Mouse (Mus musculus) hindbrain, embryonic 15.5 days (tissue): Measurements from ENCODE around the gene Gtf2a2. TPM values are rescaled to one million over a fixed set of nuclear protein-coding genes. Genes with fewer than 3 reads are reported as not detected.
"Not testable (repeated sequence)": the region's sequence is repeated elsewhere in the genome, so short reads cannot be mapped to it uniquely, and the experiment has no call there.

Experiments
- ATAC-seq: fragments of 200-750 bp; cut with Nextera tagmentation; 2 replicates; pipeline ENCODE4 v1.8.0; 2017; ENCODE audit warnings: low read depth, moderate number of reproducible peaks, moderate TSS enrichment; ENCODE audit not compliant: low FRiP score
- H3K27ac ChIP-seq: fragments of 300-500 bp; sonication (generic); replicated peaks from 2 replicates; pipeline ENCODE4 v1.5.1; 2015; ENCODE audit warnings: mild to moderate bottlenecking, inconsistent platforms
- H3K27me3 ChIP-seq: fragments of 300-500 bp; sonication (generic); 2 replicates; pipeline ENCODE4 v1.6.1; 2015; ENCODE audit warnings: control low read depth, inconsistent platforms
- H3K36me3 ChIP-seq: fragments of 300-500 bp; sonication (generic); 2 replicates; pipeline ENCODE4 v1.6.1; 2015; ENCODE audit warnings: control low read depth, inconsistent platforms
- H3K4me1 ChIP-seq: fragments of 300-500 bp; sonication (generic); replicated peaks from 2 replicates; pipeline ENCODE4 v1.6.1; 2015; ENCODE audit warnings: control low read depth, inconsistent platforms
- H3K4me2 ChIP-seq: fragments of 300-500 bp; sonication (generic); 2 replicates; pipeline ENCODE4 v1.6.1; 2015; ENCODE audit warnings: moderate library complexity, mild to moderate bottlenecking, inconsistent platforms
- H3K4me3 ChIP-seq: fragments of 300-500 bp; sonication (generic); 2 replicates; pipeline ENCODE4 v1.5.1; 2015; ENCODE audit warnings: mild to moderate bottlenecking, inconsistent platforms
- H3K9ac ChIP-seq: fragments of 300-500 bp; sonication (generic); 2 replicates; pipeline ENCODE4 v1.6.1; 2015; ENCODE audit warnings: inconsistent platforms
- H3K9me3 ChIP-seq: fragments of 300-500 bp; sonication (generic); 2 replicates; pipeline ENCODE4 v1.6.1; 2016; ENCODE audit warnings: control low read depth, inconsistent platforms
- WGBS: fragments of 180-500 bp; shearing (Covaris S2); methylation state at CpG from one replicate; pipeline ENCODE4 v1.1.7; 2015; 5-methylcytosine and 5-hydroxymethylcytosine counted together
- polyA plus RNA-seq: library from polyadenylated mRNA; unstranded; fragments of >200 nt; fragmentation: Nextera tagmentation; extraction: Ambion mirVana; gene quantifications from 2 replicates; pipeline ENCODE4 v1.2.1, GENCODE M21; 2015

Gene Gtf2a2
- polyA plus RNA-seq, 1 experiment from 2014 or later, result 190 TPM

DNA sequence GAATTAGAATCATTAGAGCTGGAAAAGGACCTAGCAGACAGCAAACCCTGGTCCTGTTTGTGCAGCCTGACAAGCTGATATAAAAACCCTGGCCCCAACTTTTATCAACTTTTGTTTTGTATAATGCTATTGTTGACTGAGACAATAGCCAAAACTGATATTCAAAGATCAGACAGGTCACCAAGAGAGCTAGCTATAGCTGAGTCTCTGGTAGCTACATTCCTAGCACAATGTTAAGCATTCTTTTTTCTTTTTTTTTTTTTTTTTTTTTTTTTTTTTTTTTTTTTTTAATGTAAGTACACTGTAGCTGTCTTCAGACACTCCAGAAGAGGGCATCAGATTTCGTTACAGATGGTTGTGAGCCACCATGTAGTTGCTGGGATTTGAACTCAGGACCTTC, 11.3 kb downstream of the Gtf2a2 start:
- H3K27ac ChIP-seq, H3K9ac ChIP-seq, H3K36me3 ChIP-seq, H3K4me2 ChIP-seq, H3K27me3 ChIP-seq, H3K9me3 ChIP-seq, ATAC-seq, H3K4me1 ChIP-seq, H3K4me3 ChIP-seq: not testable (repeated sequence)
- WGBS, result 73% methylated on average over 1 of the region's 1 CpGs

DNA sequence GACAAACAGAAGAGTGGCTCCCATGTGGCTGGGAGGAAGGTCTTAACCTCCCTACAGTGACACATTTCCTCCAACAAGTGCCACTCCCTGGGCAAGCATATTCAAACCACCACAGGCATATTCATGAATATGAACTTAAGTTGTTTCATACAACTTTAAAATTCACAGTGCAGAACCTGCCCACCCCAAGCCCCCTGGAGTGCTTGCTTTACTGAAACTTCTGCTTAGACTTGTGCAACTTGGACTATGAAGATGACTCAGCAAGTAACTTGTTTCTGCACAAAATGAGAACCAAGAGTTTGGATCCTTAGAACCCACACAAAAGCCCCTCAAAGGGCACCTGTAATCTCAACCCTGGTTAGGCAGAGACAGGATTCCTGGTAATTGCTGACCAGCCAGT, 12.3 kb downstream of the Gtf2a2 start:
- ATAC-seq, result no peak
- Histone ChIP-seq H3K4me3 (no peak overlapping the region), H3K36me3 (0 out of 2 replicates have a peak, but pooled peaks cover 3% of the 10 kb centered on the region), H3K4me1 (no peaks in the 10 kb centered on the region), H3K4me2 (no peak overlapping the region), H3K9me3 (no peaks in the 10 kb centered on the region), H3K27me3 (no peaks in the 10 kb centered on the region), H3K27ac (no peak overlapping the region), H3K9ac (no peak overlapping the region)

DNA sequence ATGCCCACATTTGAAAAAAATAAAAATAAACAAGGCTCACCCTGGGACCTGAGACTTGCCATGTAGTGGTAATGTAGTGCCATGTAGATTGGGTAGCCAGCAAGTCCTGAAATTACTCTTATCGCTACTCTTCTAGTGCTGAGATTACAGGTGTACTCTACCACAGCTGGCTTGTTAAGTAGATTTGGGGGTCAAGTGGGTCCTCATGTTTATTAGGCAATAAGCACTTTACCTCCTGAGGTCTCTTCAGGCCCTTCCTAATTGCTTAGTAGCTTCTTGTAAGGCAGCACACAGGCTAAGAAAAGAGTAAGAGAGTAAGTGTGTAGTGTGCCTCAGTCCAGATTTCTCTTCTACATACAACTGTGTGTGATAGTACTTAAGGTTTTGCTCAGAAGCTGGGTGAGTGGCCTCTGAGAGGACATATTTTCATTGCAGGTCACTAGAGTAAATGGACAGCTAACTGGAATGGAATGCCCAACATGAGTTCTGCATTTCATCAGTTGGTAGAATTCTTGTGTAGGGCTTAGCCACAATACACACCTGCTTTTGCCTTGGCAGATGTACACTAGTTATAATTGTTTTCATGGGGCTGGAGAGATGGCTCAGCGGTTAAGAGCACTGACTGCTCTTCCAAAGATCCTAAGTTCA, 13.1 kb downstream of the Gtf2a2 start:
- no peaks in the 10 kb centered on the region for H3K4me1 ChIP-seq
- H3K27me3 ChIP-seq, result no peaks in the 10 kb centered on the region
- H3K9ac ChIP-seq, result no peak overlapping the region
- no peak for ATAC-seq
- H3K36me3 ChIP-seq, result no peaks in the 10 kb centered on the region
- H3K27ac ChIP-seq, result no peak overlapping the region
- no peaks in the 10 kb centered on the region for H3K9me3 ChIP-seq
- H3K4me2 ChIP-seq, result no peak overlapping the region
- WGBS, result 95% methylated on average over 2 of the region's 2 CpGs
- H3K4me3 ChIP-seq, result no peak overlapping the region

DNA sequence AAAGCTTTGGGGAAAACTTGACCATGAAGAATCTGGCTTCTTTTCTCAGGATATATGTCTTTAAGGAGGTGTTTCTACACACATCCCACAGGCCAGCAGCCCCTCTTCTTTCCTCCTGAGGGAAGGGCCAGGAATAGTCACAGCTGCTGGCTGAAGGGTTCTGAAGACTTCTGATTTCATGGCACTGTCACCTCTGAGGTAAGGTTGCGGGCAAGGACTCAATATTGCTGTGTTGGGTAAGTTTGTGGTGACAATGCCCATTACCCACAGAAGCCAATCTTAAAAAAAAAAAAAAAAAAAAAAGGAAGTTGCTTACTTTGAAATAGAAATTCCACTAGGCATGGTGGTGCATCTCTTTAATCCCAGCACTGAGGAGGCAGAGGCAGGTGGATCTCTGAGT, 19.8 kb downstream of the Gtf2a2 start:
- no peak for ATAC-seq
- no peak overlapping the region for H3K27ac ChIP-seq
- no peaks in the 10 kb centered on the region for H3K36me3 ChIP-seq
- no peak overlapping the region for H3K9ac ChIP-seq
- H3K4me3 ChIP-seq, result no peak overlapping the region
- no peaks in the 10 kb centered on the region for H3K9me3 ChIP-seq
- WGBS, result 91% methylated on average over 1 of the region's 1 CpGs
- no peak overlapping the region for H3K4me2 ChIP-seq
- H3K4me1 ChIP-seq, result no peaks in the 10 kb centered on the region
- H3K27me3 ChIP-seq, result no peaks in the 10 kb centered on the region

DNA sequence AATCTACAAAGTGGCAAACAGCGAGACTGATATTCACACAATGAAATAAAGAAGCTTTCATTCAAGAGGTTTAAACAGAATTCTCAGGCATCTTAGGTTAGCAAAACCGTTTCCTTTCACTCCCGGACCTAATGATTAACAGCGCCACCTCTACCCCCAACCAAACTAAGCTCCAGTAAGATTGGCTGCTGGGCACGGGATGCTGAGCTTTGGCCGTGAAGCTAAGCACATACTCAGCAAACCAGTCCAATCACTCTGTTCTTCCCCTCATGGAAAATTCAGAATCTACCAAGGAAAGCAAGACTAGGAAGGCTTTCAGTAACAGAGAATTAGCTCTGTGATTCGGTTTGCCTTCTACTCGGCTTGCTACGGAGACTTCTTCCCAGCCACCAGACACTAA, 20.7 kb downstream of the Gtf2a2 start:
- WGBS, result 71% methylated on average over 9 of the region's 9 CpGs
- no peak for ATAC-seq
- no peak overlapping the region for H3K4me3 ChIP-seq

DNA sequence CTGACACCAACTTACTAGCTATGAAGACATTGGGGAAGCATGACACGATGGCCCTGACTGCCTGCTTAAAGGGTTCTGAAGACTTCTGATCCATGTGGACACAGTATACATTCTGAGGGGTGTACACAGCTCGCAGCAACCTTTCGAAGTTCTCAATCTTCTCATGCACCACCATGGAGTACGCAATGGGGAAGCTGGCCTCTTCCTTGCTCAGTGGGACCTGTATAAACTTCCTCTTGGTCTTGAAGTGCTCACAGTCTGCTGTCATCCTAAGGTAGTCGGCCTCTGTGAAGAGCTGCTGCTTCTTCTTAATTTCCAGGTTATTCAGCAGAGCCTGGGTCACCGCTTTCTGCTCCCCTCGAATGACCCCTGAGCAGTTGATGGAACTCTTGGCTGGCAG, 22.4 kb downstream of the Gtf2a2 start:
- H3K9me3 ChIP-seq, result no peaks in the 10 kb centered on the region
- no peak overlapping the region for H3K4me2 ChIP-seq
- H3K27me3 ChIP-seq, result no peaks in the 10 kb centered on the region
- no peak overlapping the region for H3K9ac ChIP-seq
- 92% methylated on average over 7 of the region's 7 CpGs for WGBS
- no peak overlapping the region for H3K4me3 ChIP-seq
- no peak overlapping the region for H3K27ac ChIP-seq
- H3K4me1 ChIP-seq, result no peaks in the 10 kb centered on the region
- ATAC-seq, result no peak
- no peaks in the 10 kb centered on the region for H3K36me3 ChIP-seq

More for the DNA sequence above, 20.7 kb downstream of the Gtf2a2 start:
- Histone ChIP-seq H3K27ac (no peak overlapping the region), H3K4me2 (no peak overlapping the region), H3K4me1 (no peaks in the 10 kb centered on the region), H3K9ac (no peak overlapping the region), H3K27me3 (no peaks in the 10 kb centered on the region), H3K9me3 (no peaks in the 10 kb centered on the region), H3K36me3 (no peaks in the 10 kb centered on the region)

DNA sequence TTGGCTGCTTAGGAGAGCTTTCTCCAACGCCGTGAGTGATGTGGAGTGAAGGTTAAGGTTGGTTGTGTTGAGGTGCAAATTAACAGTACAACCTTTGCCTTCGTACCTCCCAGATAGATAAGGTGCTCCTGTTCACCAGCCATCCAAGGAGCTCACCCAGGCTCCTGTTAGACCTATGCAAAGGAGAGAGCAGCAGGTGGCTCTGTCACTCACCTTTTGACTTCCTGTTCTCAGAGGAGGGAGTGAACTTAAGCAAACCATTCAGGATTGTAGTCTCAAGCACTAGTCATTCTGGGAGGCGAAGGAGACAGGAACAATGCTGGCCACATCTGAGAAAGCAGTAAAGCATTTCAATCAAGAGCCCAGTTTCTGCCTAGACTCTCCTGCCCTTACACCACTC, 24.3 kb downstream of the Gtf2a2 start:
- H3K9me3 ChIP-seq, result no peaks in the 10 kb centered on the region
- no peak for ATAC-seq
- no peak overlapping the region for H3K27ac ChIP-seq
- H3K27me3 ChIP-seq, result no peaks in the 10 kb centered on the region
- WGBS, result 77% methylated on average over 4 of the region's 4 CpGs
- no peak overlapping the region for H3K4me3 ChIP-seq
- no peak overlapping the region for H3K4me2 ChIP-seq
- H3K4me1 ChIP-seq, result no peaks in the 10 kb centered on the region
- no peak overlapping the region for H3K9ac ChIP-seq
- H3K36me3 ChIP-seq, result no peaks in the 10 kb centered on the region

DNA sequence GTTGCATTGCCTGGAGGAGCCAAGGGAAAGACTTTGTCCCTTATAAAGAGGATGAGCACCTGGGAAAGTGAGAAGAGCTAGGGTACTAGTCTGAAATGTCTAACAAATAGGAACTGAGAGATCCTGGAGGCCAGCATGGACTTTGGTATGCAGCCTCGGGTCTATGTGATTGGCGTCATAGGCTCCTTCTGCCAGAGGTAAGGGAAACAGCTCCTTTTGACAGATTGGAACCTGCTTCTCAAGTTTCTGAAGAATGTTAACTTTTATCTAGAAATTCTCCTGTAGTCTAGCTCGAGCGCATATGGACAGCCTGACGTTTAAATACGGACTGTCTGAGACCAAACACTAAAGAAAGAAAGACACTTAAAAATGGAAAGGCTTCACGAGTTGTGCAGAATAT, 25.6 kb downstream of the Gtf2a2 start, which contains the start of gene Gcnt3:
Gene Gcnt3, minus strand, starts transcription at position 101 of the 400 bp plus-strand sequence.
- 92% methylated on average over 7 of the region's 7 CpGs for WGBS

DNA sequence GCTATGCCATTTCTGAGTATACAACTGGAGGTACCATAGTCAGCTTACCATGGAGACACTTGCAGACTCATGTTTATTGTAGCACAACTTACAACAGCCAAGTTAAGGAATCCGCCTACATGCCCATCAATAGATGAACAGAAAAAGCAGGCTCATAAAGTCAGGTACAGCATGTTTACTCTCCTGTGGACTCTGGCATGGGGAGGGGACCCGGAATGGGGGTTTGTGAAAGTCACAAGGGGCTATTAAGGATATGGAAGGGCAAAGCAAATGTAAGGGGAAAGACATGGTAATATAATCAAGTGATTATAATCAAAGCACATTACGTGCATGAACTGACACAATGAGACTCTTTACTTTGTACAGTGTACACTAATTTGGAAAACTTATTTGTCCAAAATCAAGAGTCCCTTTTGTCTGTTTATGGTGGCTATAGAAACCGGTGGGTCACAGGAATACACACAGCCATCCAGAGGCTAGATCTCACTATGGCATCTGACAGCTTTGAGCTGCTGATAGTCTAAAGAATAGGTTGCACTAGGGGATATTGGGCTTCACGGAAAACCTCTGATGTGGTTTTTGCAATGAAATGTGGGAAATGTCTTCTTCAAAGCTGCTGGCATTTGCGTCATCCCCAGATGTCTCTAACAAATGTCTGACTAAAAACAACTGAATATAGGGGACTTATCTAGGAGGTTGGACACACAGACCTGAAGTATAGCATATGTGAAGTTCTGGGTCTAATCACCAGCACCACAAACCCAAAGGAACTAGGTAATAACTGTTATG, 27.4 kb downstream of the Gtf2a2 start:
- Histone ChIP-seq H3K9me3 (no peaks in the 10 kb centered on the region), H3K9ac (no peak overlapping the region), H3K4me2 (no peak overlapping the region), H3K4me3 (no peak overlapping the region), H3K4me1 (no peaks in the 10 kb centered on the region), H3K27ac (no peak overlapping the region), H3K36me3 (no peaks in the 10 kb centered on the region), H3K27me3 (no peaks in the 10 kb centered on the region)
- WGBS, result 85% methylated on average over 6 of the region's 6 CpGs
- ATAC-seq, result no peak

More for the DNA sequence above, 25.6 kb downstream of the Gtf2a2 start, which contains the start of gene Gcnt3:
- Histone ChIP-seq H3K4me2 (no peak within 1 kb of the TSS), H3K9me3 (no peaks in the 10 kb centered on the region), H3K4me3 (no peak within 1 kb of the TSS), H3K4me1 (no peaks in the 10 kb centered on the region), H3K27ac (no peak within 1 kb of the TSS), H3K36me3 (no peaks in the 10 kb centered on the region), H3K9ac (no peak within 1 kb of the TSS), H3K27me3 (no peaks in the 10 kb centered on the region)
- no peak for ATAC-seq

DNA sequence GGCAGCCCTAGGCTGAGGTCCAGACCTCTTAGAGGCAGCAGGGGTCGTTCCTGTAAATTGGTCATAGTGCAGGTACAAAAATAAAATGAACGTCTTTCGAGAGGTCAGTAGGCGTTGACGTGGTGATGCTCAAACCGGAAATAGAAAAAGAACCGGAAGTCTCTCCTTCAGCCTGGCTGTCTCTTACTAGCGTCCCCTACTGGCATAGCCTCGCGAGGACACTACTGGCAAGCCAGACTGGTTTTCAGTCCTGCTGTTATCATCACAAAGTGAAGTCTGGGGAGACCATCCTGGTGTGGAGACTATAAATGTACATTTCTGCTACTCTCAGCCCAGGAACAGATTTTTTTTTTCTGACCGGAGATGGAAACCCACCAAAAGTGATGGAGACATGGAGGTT, 28.2 kb downstream of the Gtf2a2 start:
- H3K4me3 ChIP-seq, result no peak overlapping the region
- H3K27ac ChIP-seq, result no peak overlapping the region
- H3K27me3 ChIP-seq, result no peaks in the 10 kb centered on the region
- 89% methylated on average over 11 of the region's 11 CpGs for WGBS
- no peak overlapping the region for H3K9ac ChIP-seq
- no peak for ATAC-seq
- H3K9me3 ChIP-seq, result no peaks in the 10 kb centered on the region
- H3K4me2 ChIP-seq, result no peak overlapping the region
- H3K4me1 ChIP-seq, result no peaks in the 10 kb centered on the region
- H3K36me3 ChIP-seq, result no peaks in the 10 kb centered on the region

DNA sequence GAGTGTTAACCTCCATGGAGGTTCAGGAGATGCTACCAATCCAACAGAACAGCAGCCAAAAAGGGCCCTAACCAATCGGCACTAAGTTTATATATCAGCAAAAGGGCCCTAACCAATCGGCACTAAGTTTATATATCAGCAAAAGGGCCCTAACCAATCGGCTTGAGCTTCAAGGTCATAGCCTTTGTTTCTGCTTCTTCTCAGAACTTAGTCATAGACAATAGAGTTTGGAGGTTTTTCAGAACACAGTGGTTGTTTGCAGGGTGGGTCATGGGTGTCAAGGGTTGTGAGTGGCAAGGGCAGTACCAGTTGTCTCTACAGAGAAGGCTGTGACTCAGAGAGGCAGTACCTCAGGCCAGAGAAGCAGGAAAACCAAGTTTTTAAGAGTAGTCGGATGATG, 29.8 kb downstream of the Gtf2a2 start:
- Histone ChIP-seq H3K27me3 (no peaks in the 10 kb centered on the region), H3K4me2 (no peak overlapping the region), H3K9ac (no peak overlapping the region), H3K9me3 (no peaks in the 10 kb centered on the region), H3K4me3 (no peak overlapping the region), H3K4me1 (no peaks in the 10 kb centered on the region), H3K36me3 (no peaks in the 10 kb centered on the region), H3K27ac (no peak overlapping the region)
- no peak for ATAC-seq
- WGBS, result 94% methylated on average over 4 of the region's 4 CpGs

DNA sequence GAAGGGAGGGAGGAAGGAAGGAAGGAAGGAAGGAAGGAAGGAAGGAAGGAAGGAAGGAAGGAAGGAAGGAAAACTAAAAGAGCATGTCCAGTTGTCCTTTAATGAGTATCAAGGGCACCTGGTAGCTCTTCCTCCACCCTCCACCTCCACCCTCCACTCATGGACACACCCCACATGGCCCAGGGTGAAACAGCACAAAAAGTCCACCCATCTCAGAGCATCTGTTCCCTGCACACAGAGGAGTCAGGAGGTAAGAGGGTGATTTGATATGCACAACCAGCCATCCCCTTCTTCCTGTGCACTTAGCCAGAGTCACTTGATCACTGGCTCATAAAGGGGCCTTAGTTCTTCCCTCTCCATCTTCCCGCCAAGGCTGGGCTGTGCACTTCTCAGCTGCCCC, 30.6 kb downstream of the Gtf2a2 start:
- ATAC-seq, result no peak
- H3K9ac ChIP-seq, result no peak overlapping the region
- H3K9me3 ChIP-seq, result no peaks in the 10 kb centered on the region
- WGBS, result 50% methylated on average over 1 of the region's 1 CpGs
- H3K4me2 ChIP-seq, result no peak overlapping the region
- H3K4me3 ChIP-seq, result no peak overlapping the region
- no peaks in the 10 kb centered on the region for H3K4me1 ChIP-seq
- no peak overlapping the region for H3K27ac ChIP-seq
- no peaks in the 10 kb centered on the region for H3K36me3 ChIP-seq
- no peaks in the 10 kb centered on the region for H3K27me3 ChIP-seq
